Mouse (Mus musculus) brown adipose tissue, adult 24 weeks (tissue): ENCODE measurements at regions not wholly inside any gene's neighbourhood (a gene's known extent, or its start where the extent isn't known, plus 50 kb on each side); places are given as distances from the start of the nearest gene placed in this dataset.

Experiments
- H3K27ac ChIP-seq: fragments of 200-500 bp; replicated peaks from 2 replicates; pipeline ENCODE4 v1.5.1; 2012; ENCODE audit warnings: low read depth, mild to moderate bottlenecking, low read length
- H3K4me1 ChIP-seq: fragments of 200-500 bp; 2 replicates; pipeline ENCODE4 v1.6.1; 2012; ENCODE audit warnings: low read length, mixed read lengths; ENCODE audit not compliant: control insufficient read depth, insufficient read depth, insufficient read length
- H3K4me3 ChIP-seq: fragments of 200-500 bp; 2 replicates; pipeline ENCODE4 v1.5.1; 2012; ENCODE audit warnings: low read depth, mild to moderate bottlenecking, low read length, moderate library complexity; ENCODE audit not compliant: insufficient read depth

DNA sequence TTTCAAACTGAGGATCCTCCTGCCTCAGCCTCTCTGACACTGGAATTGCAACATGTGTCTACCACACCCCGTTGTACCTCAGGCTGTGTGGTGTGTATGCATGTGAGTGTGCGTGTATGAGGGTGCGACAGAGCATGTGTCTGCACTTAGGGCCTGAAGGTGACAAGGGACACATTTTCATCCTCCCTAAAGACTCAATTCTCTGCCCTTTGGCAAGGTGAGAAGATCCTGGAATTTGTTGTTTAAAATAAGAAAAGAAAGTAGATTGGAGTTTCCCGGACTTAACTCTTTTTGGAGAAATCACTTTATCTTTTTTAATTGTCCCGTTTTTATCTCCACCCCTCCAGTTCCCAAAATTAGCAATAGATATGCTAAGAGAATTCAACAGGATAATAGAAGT, 85.6 kb upstream of the Tbx3 start:
- no peaks in the 10 kb centered on the region for H3K4me1 ChIP-seq
- no peak overlapping the region for H3K4me3 ChIP-seq
- no peak overlapping the region for H3K27ac ChIP-seq

DNA sequence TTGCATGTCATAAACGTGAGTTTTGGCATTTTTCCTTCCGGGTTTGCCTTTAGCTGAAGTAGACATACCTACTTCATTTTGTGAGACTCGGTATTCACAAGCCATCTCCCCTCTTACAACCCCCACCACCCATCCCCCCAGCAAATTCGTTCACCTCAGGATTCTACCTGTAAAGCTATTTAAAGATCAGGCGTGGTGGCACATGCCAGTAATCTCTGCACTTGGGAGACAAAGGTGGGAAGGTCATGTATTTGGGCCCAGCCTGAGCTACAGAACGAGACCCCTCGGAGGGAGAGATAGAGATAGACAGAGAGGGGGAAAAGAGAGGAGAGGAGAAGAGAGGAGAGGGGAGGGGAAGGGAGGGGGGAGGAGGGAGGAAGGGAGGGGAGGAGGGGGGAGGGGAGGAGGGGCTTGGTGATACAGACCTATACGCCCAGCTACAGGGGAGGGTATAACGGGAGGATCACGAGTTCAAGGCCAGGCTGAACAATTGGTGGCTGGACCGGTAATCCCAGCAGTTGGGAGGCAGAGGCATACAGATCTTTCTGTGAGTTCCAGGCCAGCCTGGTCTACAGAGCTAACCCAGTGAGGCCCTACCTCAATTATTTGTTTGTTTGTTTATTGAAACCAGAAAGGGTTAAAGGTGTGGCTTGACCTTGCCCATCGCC, 83.9 kb upstream of the Tbx3 start:
- no peaks in the 10 kb centered on the region for H3K4me1 ChIP-seq
- H3K27ac ChIP-seq = no peak overlapping the region
- no peak overlapping the region for H3K4me3 ChIP-seq

DNA sequence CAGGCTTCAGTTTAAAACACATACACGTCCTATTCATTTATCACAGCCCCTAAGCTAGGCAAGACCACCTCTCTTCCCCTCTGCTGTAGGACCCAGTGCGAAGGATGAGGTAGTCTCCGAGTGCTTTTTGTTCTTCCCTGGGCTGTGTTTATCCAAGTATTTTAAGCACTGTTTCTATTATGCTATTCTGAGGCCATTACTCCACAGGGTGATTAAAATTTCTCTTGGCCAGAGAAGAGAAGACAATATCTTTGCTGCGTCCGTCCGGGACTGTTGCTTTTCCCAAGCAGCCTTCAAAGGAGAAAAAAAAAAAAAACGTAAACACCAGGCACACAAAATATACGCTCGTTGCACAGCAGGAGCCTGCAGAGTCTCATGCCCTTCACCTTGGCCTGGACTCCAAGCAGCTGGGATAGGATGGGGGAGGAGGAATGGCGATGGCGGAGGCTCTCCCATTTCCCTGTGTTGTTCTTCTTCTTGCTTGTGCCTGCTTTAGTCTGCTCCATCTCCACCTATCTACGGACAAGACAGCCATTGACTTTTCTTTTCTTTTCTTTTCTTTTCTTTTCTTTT, 83.1 kb upstream of the Tbx3 start:
- no peaks in the 10 kb centered on the region for H3K4me1 ChIP-seq

DNA sequence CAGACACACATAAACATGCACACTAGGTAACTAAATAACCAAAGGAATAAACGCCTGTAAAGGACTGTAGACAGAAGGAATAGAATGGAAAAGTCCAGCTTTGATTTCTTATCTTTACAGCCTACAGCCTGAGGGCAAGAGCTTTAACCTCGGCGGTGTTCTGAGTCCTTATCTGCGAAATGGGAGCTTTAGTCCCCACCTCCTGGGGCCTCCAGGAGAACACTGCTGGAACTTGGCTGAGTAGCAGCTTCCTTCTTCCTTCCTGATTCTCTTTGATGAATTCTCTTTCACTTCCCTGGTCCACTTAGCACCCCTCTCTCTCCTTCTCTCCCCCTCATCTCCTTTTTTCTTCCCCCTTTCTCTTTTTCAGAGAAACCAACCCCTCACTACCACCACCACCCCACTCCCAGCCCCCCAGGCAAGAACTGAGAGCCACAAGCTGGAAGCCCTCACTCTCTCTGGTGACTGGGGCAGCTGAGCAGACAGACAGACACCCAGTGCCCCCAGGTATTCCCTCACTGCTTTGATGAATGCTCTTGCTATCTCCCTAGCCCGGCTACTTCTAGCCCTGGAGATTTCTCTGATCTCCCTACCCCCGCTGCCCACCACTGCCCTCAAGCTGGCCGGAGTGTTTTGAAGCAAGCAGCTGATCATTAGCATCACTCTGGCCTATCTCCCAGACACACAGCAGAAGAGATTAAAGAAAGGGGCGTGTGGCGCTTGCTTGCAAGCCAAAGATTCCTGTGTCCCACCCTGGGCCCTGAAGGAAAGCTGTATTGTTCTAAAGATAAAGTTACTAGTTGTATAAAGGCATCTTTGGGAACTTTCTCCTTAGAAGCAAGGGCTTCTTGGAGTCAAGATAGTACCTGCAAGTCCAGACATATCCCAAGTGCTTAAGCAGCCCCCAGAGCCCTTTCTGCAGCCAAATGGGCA, 81.9 kb upstream of the Tbx3 start:
- H3K4me3 ChIP-seq = no peak overlapping the region
- H3K4me1 ChIP-seq = no peaks in the 10 kb centered on the region
- H3K27ac ChIP-seq = no peak overlapping the region

More for the DNA sequence above, 83.1 kb upstream of the Tbx3 start:
- Histone ChIP-seq H3K4me3 (no peak overlapping the region), H3K27ac (no peak overlapping the region)

DNA sequence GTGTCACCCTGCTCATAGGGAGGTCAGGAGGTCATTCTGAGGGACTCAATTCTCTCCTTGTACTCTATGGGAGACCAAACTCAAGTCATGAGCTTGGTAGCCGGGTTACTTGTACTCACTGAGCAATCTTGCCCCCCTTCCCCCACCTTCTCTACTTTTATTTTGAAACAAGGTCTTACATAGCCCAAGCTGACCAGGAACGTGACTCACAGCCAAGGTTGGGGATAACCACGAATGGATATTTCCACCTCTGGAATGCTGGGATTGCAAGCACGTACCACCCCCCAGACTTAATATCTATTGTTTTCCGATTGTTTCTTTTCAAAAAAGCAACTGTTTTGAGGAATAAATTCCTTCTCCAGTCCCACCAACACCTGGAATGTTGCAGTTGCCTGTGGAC, 79.2 kb upstream of the Tbx3 start:
- no peaks in the 10 kb centered on the region for H3K4me1 ChIP-seq
- H3K27ac ChIP-seq = no peak overlapping the region
- no peak overlapping the region for H3K4me3 ChIP-seq

DNA sequence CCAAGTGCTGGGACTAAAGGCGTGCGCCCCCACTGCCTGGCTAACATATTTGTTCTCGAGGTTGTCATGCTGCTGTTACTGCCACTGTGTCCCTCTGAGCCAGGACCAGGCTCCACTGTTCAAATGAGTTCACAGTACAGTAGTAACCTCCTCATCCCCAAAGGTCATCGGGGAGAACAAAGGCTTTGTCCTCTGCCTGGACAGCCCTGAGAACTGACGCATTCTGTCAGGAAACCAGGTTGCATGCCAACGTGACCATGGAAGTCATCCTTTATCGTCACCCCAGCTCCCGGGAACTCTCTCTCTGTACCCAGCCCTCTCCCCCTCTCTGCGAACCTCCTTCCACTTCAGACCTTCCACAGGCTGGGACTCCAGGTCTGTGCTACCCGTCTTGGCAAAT, 77.6 kb upstream of the Tbx3 start:
- H3K4me1 ChIP-seq = no peaks in the 10 kb centered on the region

DNA sequence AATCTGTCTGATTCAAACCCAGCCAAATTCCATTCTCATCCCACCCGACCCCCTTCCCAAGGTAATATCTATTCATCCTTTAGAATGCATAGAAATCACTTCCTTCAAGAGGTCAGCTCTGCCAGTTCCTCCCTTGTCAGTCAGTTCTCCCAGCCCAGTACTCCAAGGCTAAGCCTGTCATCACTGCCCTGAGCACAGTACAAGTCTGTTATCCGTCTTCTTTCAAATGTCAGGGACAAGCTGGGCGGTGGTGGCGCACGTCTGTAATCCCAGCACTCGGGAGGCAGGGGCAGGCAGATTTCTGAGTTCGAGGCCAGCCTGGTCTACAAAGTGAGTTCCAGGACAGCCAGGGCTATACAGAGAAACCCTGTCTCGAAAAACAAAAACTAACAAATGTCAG, 75.9 kb upstream of the Tbx3 start:
- no peak overlapping the region for H3K27ac ChIP-seq
- no peaks in the 10 kb centered on the region for H3K4me1 ChIP-seq
- no peak overlapping the region for H3K4me3 ChIP-seq

More for the DNA sequence above, 77.6 kb upstream of the Tbx3 start:
- no peak overlapping the region for H3K4me3 ChIP-seq
- H3K27ac ChIP-seq = no peak overlapping the region

DNA sequence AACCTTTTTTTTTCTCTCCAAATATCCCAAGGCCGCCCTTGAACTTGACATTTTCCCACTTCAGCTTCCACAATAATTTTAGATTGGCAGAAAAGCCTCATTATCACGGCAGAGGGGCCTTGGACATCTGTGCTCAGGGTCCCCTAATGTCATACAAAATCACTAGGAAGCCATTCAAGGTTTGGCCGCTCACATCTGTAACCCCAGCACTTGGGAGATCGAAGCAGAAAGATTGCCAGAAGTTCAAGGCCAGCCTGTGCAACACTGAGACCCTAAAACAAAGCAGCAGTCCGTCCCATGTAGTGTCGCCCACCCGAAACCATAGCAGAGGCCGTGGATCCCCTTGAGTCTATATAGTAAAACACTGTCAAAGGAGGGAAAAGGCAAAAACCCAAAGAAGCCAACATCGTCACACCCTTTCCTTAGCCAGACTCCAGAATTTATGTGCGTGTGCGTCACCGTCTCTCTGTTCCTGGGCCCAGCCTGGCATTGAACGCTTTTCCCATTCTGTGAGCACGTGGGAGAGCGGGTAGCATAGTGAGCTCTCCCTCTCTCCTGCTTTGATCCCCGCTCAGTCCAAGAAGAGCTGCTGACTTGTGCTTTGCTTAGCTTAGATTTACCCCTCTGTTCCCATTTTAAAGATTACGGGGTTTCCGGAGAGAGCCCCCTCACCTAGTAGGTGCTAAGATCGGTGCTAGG, 74.0 kb upstream of the Tbx3 start:
- no peaks in the 10 kb centered on the region for H3K4me1 ChIP-seq
- H3K27ac ChIP-seq = no peak overlapping the region
- no peak overlapping the region for H3K4me3 ChIP-seq

DNA sequence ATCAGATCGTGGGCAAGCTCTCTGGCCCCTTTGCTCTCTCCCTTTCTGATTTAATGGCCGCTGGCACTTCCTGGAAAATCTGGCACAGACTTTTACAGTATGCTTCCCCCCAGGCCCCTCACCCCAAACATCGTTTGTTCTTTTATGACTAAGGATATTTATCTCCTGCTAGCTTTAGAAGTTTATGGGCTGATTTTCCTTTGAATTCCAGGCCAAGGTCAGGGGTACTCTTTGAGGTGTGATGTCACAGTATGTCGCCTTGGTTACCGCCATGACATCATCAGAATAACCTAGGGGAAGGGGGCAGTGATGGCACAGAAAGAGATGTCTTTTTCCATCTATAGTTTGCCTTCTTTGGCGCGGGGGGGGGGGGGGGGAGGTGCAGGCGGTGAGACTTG, 73.5 kb upstream of the Tbx3 start:
- no peak overlapping the region for H3K4me3 ChIP-seq
- no peak overlapping the region for H3K27ac ChIP-seq
- H3K4me1 ChIP-seq = no peaks in the 10 kb centered on the region

DNA sequence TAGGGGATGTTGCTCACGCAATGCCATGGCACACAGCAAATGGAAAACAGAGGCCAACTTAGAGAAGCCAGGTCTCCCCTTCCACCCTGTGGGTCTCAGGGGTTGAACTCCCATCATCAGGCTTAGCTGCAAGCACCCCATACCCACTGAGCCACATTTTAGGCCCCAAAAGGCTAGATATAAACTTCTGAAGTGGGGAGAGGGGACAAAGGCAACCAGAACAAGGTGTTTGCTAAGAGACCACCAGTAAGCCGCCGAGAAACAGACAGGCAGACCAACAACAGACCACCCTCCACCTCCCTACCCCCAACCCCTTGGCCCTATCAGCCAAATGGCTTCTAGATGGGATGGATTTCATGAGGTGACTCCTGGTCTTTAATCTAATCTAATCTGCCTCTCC, 72.9 kb upstream of the Tbx3 start:
- no peak overlapping the region for H3K27ac ChIP-seq

DNA sequence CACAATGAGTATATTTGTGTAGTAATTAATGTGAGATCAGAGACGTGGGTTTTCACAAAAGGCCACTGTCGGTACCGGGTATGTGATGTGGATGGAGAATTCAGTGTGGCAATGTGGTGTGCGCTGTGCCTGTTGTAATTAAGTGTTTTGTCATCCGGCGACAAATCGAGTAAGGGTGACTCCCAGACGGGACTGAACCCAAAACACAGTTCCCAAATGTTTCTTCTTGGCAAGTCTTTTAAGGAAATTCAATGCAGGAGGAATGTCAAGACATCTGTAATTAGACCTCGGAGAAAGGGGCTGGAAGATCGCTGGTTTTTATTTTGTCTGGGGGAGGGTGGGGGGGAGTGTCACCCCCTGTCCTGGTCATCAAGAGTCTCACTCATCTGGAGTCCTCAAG, 72.3 kb upstream of the Tbx3 start:
- no peak overlapping the region for H3K4me3 ChIP-seq
- H3K27ac ChIP-seq = no peak overlapping the region

More for the DNA sequence above, 72.9 kb upstream of the Tbx3 start:
- no peaks in the 10 kb centered on the region for H3K4me1 ChIP-seq
- H3K4me3 ChIP-seq = no peak overlapping the region

DNA sequence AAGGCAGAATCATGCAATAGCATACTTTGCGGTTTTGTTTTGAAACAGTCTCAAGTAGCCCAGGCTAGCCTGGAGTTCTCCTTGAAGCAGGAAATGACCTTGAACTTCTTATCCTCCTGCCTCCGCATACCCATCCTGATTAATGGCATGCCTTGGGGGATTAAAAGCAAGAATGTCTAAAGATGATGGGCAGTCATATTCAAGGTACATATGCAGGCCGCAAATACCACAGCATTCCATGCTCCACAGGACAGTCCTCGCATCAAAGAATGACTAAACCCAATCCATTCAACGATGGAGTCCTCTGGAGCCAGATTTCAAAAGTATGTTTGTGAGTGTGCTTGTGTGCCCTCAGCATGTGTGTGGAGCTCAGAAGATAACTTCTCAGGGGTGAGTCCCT, 69.1 kb upstream of the Tbx3 start:
- H3K4me3 ChIP-seq = no peak overlapping the region
- H3K27ac ChIP-seq = no peak overlapping the region
- no peaks in the 10 kb centered on the region for H3K4me1 ChIP-seq

More for the DNA sequence above, 72.3 kb upstream of the Tbx3 start:
- no peaks in the 10 kb centered on the region for H3K4me1 ChIP-seq

DNA sequence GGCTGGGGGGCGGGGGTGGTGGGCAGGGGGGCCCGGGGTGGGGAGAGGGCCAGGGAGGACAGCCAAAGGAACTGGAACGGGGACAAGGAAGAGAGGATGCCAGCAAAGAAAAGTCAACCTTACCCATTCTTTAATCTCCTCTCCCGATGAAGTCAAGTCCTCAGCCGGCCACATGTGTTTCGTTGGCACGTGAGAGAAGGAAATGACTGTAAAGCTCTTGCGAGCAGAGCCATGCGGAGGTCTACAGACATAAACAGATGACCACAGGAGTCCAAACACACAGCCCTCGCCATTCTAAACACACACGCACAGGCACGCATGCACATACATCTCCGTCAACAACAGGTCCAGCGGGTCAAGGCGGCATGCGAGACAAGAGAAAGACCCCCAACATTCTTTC, 68.5 kb upstream of the Tbx3 start:
- no peak overlapping the region for H3K27ac ChIP-seq
- H3K4me1 ChIP-seq = no peaks in the 10 kb centered on the region
- H3K4me3 ChIP-seq = no peak overlapping the region

DNA sequence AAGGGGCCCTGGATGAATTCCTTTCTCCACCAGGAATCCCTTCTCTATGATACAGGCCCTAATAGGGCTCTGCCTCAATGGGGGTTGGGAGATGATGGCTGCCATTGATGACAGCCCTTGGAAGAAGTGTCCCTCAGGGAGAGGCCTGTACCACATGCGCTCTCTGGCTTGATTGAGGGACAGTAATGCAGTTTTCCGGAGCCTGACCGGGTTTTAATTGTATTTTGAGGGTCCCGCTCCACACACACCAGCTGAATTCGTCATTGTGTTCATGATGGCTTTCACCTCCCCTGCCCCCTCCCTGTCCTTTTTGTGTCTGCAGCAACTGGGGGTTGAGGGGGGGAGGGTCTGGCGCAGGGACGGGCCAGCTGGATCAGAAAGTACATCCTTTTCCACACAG, 65.0 kb upstream of the Tbx3 start:
- Histone ChIP-seq H3K27ac (no peak overlapping the region), H3K4me1 (no peaks in the 10 kb centered on the region)

DNA sequence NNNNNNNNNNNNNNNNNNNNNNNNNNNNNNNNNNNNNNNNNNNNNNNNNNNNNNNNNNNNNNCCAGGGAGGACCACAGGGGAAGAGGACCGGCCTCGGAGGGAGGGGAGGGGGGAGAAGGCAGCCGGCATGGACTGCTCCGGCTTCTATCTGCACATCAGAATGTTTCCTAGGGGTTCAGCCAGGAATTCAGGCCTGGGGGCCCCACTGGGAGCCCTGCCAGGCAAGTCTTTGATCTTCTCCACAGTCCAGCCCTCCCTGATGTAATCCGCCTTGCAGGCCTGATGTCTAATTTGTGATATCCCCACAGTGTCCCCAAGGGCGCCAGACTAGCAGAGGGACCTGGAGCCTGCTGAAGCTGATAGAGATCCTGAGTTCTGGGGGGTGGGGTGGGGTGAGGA, 57.1 kb upstream of the Tbx3 start:
- no peak overlapping the region for H3K27ac ChIP-seq
- no peaks in the 10 kb centered on the region for H3K4me1 ChIP-seq
- H3K4me3 ChIP-seq = no peak overlapping the region

More for the DNA sequence above, 65.0 kb upstream of the Tbx3 start:
- H3K4me3 ChIP-seq = no peak overlapping the region
